Mouse (Mus musculus) left cerebral cortex, postnatal 14 days (tissue): ENCODE measurements around the gene Pim1. TPM values are rescaled to one million over a fixed set of nuclear protein-coding genes. Genes with fewer than 3 reads are reported as not detected.
"Not testable (repeated sequence)": the region's sequence is repeated elsewhere in the genome, so short reads cannot be mapped to it uniquely, and the experiment has no call there.

Source experiments
- DNase-seq, 2 experiments: peaks; one replicate each; pipeline ENCODE4 v3.0.0; 2021 to 2022; ENCODE audit warnings: low spot score in 2 of 2, mixed read lengths in 1 of 2
- intact Hi-C: fragments of 180-260 bp; cut with DNase I; formaldehyde crosslinking; loops from one replicate; pipeline ENCODE4 v1.15.1; 2025
- total RNA-seq, 2 experiments: library from RNA; stranded (reverse); gene quantifications; 2 replicates each; pipeline ENCODE4 v1.2.3; 2021

Gene Pim1
- total RNA-seq, 2 experiments from 2014 or later = 3.4 to 4.2 TPM

- no peak for DNase-seq
- intact Hi-C loops = no loop called here
Measured at GRCm38 (mm10) chr17:29508927-29509608, 18.5 kb downstream of the Pim1 start.

- intact Hi-C loops = loop anchor here (5.0 kb wide), 2 partner anchors 128 to 248 kb away; partner anchors contain the start of gene Ppil1
Measured at GRCm38 (mm10) chr17:29510691-29511090, 20.1 kb downstream of the Pim1 start.

GRCm38 (mm10) chr17:29513044-29513730 lies 22.6 kb downstream of the Pim1 start:
- intact Hi-C loops = loop anchor here (5.0 kb wide), 2 partner anchors 131 to 251 kb away; partner anchors contain the start of gene Ppil1
- peak in 1 of 2 experiments; percentile 31 for DNase-seq

More at GRCm38 (mm10) chr17:29510691-29511090, 20.1 kb downstream of the Pim1 start:
- no peak for DNase-seq

GRCm38 (mm10) chr17:29514435-29514834 lies 23.9 kb downstream of the Pim1 start:
- intact Hi-C loops = loop anchor here (1.0 to 5.0 kb wide), 3 partner anchors 117 to 252 kb away; partner anchors contain the start of gene Ppil1
- peak; percentile 86 to 89 for DNase-seq

GRCm38 (mm10) chr17:29518665-29519064 lies 28.1 kb downstream of the Pim1 start:
- intact Hi-C loops, DNase-seq: not testable (repeated sequence)

GRCm38 (mm10) chr17:29519731-29520130 lies 29.2 kb downstream of the Pim1 start:
- intact Hi-C loops = no loop called here
- DNase-seq = no peak

GRCm38 (mm10) chr17:29525613-29526012 lies 35.1 kb downstream of the Pim1 start:
- no peak for DNase-seq
- intact Hi-C loops = no loop called here

GRCm38 (mm10) chr17:29528568-29529187 lies 38.1 kb downstream of the Pim1 start:
- DNase-seq = peak in 1 of 2 experiments; percentile 15
- intact Hi-C loops = no loop called here

- intact Hi-C loops = no loop called here
Measured at GRCm38 (mm10) chr17:29530508-29530907, 40.0 kb downstream of the Pim1 start.

GRCm38 (mm10) chr17:29531278-29531677 lies 40.7 kb downstream of the Pim1 start:
- no peak for DNase-seq
- intact Hi-C loops = no loop called here

More at GRCm38 (mm10) chr17:29530508-29530907, 40.0 kb downstream of the Pim1 start:
- no peak for DNase-seq

- DNase-seq = no peak
- intact Hi-C loops = no loop called here
Measured at GRCm38 (mm10) chr17:29531757-29532384, 41.3 kb downstream of the Pim1 start.

- DNase-seq = no peak
- intact Hi-C loops = no loop called here
Measured at GRCm38 (mm10) chr17:29533866-29534265, 43.3 kb downstream of the Pim1 start.

GRCm38 (mm10) chr17:29540426-29540825 lies 49.9 kb downstream of the Pim1 start:
- intact Hi-C loops = no loop called here
- no peak for DNase-seq

GRCm38 (mm10) chr17:29541419-29541818 lies 50.9 kb downstream of the Pim1 start:
- intact Hi-C loops = no loop called here
- no peak for DNase-seq

- intact Hi-C loops = no loop called here
- no peak for DNase-seq
Measured at GRCm38 (mm10) chr17:29542831-29543690, 52.5 kb downstream of the Pim1 start.

- DNase-seq = no peak
- intact Hi-C loops = no loop called here
Measured at GRCm38 (mm10) chr17:29544064-29544463, 53.5 kb downstream of the Pim1 start.

- DNase-seq = no peak
- intact Hi-C loops = no loop called here
Measured at GRCm38 (mm10) chr17:29545241-29545640, 54.7 kb downstream of the Pim1 start.
